Mouse (Mus musculus): ENCODE measurements at regions not wholly inside any gene's neighbourhood (a gene's known extent, or its start where the extent isn't known, plus 50 kb on each side); places are given as distances from the start of the nearest gene placed in this dataset.
A peak's percentile ranks its signal among the peaks of the same experiment; 100 is the strongest.

DNA sequence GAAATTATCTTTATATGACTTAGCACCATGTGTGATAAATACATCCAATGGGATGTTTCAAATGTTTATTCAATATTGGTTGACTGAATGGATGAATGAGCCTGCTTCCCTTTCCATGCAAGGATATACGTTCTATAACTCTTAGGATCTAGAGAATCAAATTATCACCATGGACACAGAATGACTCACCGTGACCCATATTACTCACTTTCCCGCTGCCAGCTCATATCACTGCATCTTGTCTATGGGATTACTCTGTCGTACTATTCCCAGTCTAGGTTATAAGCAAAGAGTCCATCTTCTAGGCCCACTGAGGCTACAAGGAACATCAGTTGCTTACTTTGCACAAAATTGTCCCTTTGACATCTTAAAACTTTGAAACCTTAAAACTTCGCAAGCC is 141.0 kb upstream of the Thbs1 start:
- DNase-seq (ENCODE audit: low spot score), result no peak

DNA sequence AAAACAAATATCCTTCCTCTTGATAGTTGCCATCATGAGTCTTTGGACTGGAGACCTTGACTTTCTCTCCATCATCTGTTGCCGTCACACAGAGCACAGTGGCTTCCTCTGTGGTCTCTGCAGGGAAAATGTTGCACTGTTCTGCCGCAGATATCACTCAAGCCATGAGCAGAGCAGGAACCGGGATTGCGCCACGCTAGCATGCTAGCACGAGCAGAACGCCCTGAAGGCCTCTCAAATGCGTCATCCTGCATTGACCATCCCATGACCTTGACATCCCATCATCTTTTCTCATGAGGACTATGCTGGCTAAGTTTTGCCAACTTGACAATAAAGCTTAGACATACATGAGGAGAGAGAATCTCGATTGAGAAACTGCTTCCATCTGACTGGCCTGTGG is 134.6 kb upstream of the Thbs1 start:
- DNase-seq (ENCODE audit: low spot score), result no peak

DNA sequence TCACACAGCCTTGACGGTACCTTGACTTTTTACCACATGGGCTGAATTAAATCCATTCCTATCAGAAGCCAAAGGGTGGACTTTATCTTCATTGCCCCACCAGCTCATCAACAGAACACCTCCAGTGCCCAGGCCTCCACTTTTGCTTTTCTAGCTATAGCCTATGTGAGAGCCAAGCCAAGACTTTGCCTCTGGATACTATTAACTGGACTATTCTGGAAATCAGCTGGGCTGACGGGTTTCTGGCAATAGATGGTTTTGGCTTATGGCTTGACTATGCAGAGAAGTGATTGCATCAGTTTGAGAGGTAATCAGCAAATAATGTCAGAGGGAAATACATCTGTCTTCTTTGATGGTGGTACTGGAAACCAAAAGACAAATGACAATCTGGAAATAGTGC is 130.8 kb upstream of the Thbs1 start:
- DNase-seq (ENCODE audit: low spot score), result no peak

DNA sequence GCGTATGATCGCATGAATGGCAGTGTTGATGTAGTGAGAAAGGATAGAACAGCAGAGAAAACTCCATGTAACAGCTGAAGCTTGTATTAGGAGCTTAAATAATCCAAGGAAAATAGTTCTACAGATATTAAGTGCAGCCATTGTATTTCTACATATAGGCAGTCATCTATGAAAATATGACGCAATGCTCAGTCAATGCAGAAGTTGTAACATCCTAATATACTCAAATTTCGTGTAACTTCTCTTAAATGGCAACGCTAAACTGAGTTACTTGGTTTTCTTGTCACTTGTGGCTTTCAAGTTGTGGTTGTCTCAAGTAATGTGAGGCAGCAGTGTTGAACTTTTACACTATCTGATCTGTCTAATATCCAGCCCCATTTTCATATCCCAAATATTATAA is 127.1 kb upstream of the Thbs1 start:
- no peak for DNase-seq (ENCODE audit: low spot score)

DNA sequence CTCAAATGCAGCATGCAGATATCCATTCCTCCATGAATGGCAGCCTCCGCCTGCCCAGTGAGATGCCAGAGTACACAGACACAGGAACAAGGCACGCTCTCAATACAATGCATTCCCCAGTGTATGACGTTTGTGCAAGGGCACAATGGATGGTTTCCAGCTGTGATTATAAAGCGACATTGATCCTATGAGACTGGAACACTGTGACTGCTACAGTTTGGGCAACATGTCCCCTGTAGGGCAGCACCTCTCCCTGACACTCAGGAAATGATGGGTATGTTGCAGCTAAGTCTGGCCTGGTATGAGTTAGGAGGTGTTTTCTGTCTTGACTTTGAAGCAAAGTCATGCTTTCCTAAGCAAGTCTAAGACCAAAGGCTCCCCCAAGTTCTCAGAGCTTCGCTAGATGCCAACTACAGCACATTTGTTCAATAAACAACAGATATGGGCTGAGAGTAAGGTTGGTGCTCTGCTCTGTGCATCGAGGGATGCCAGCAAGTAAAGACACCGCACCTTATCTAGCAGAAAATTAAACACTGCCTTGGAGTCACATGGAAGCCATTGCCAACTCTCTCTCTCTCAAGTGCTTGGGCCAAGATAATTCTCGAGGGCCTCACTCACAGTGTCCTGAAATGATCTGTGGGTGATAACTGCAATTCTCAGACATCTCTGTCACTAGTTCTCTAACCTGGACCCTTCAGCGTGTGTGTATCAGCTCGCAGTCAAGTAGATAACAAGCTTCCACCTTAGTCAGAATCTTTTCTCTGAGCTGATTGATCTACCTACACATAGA is 124.1 kb upstream of the Thbs1 start:
- DNase-seq (ENCODE audit: low spot score), result no peak

DNA sequence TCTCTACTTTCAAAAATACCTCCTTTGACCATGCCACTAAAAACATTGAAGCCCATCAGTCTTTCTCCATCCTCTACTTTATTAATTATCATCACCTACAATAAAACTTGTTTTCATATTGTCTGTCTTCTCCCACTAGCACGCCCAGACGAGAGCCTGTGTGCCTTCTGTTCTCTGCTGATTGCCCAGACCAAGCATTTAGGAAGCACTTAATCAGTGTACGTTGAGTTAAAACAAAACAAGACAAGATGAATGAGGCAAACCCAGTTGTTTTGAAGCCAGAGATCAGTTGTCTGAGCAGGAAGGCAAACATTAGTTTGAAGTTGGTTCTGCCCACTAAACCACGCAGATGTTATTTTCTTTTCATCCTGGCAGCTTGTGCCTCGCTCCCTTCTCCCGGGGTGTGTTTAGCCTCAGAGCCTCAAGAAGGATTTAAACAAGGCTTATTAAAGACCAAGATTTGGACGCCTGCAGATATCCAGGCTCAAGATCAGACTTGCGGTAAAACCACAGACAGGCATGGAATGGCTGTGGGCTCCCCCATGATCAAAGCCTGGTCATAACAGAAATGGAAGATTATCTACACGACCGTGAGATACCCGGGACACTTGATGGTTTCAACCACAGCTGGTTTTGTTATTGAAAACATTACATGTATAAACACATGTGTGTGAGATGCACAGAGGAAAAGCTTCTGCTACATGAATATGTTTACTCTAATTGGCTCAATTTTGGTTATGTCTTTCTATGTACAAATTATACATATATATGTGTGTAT is 123.1 kb upstream of the Thbs1 start:
- DNase-seq (ENCODE audit: low spot score), result peak; percentile 12

DNA sequence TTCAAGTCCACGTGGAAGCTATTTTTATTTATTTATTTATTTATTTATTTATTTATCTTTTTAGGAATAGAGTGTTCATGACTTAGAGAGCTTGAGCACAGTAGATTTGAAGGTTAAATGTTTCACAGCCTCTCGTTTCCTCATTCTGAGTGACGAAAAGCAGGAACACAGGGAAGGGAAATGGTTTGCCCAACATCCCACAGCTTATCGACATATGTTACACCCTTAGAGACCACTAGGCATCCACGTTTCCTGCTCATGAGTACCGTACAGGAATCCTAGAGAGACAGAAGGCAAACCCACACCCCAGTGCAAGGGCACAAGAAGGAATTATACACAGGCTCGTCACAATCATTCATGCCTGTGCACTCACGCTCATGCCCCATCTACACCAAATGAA is 122.5 kb upstream of the Thbs1 start:
- DNase-seq (ENCODE audit: low spot score), result no peak

DNA sequence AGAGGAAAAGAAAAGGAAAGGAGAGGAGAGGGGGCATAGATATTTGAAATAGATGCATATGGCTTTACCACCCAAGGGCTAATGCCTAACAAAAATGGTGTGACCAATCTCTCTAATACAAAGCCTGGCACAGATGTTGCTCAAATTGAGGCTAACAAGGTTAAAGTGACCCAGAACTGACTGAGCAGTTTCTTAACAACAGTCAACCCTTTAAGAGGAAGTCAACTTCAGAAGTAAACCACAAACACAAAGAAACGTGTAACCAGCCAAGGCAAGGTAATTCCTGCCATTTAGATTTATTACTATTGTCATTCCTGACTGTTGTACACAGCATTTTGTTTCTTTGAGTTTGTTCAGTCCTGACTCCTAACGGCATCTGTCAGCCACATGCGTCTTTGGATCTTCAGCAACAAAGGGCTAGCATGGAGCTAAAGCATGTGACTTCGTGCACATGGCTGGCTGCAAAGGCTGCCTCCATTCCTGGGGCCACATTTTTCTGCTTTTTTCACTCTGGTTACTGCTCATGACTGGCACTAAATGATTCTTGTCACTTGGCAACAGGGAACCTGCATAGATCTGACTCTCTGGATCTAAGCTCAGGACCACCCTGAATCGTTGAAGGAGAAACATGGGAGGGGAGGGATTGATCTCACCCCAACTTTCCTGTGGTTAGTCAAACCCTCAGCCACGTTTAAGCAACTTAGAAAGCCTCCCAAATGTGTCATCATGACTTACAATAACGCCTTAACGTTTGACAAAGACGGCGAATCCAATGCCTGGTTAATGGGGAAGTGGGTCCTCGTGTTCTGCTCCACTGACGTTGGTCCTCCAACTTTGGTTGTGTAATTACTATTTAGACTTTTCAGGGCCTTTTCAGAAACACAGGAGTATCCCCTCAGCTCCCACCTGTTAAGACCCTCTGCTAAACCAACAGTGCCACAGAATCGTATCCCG is 115.3 kb upstream of the Thbs1 start:
- peak; percentile 23 for DNase-seq (ENCODE audit: low spot score)

DNA sequence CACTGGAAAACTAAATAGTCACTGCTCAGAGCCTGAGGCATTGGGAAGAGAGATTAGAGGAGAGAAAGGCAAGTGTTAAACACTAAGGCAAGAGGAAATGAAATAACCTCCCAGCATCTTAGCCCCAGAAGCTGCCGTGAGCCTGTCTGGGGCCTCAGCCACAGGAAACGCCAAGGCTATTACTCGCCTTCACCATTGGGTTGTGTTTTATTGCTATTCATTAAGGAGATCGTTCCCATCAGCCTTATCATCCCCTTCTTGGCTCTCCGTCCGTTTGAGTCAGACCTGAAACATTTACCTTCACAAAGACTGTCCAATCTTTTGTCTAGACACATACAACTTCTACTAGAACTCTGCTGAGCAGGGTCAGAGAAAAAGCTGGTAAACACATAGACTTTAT is 112.0 kb upstream of the Thbs1 start:
- DNase-seq (ENCODE audit: low spot score), result no peak

DNA sequence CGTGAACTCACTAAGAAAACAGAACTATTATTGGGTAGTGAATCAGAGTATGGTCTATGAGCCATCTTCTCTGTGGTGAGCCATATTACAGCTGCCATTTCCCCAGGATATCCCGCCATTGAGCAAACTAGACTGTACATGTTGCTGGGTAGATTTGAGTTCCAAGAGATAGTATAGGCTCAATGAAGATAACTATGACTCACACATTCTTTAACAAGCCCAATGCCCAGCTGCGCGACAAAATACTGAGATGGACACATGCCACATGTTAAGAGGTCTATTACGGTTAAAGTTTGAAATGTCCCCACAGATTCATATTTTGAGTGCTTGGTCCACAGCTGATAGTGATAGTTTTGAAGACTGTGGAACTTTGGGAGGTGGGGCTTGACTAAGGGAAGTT is 107.5 kb upstream of the Thbs1 start:
- no peak for DNase-seq (ENCODE audit: low spot score)

DNA sequence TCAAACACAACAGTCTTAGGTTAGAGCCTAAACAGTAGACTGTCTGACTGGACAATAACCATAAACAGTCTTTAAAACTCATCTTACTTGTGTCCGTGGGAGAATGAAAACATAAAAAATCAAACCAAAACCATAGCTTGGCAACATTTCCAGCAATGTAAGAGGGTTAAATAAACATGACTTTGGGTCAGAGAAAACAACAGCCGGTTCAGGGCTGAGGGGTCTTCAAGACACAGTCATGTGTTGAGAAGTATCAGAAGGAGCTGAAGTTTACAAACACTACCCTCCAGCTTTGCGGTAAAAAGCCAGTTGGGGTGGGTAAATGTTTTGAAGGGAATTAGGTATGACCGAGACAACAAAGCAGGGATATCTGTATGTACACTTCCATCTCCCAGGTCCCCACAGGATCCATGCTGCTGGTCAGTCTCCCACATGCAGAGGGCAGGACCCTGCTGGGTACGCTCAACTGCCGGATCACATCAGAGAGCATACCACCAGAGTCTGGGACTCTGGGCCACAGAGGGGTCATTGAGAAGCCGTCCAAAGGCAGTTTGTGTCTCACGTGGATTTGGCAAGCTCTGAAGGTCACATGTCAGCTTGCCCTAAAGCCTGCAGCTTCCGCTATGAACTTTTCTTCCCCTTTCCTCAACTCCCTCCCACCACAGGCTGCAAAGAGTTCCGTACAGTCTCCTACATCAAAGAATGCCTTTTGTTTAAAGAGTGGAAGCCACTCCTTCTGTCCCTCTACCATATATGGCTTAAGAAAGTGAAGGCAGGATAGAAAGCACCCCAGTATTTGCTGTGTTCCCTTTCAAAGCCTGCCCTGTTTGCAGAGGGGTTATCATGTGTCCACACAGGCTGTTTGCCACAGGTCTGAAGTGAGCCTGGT is 103.9 kb upstream of the Thbs1 start:
- DNase-seq (ENCODE audit: low spot score), result peak; percentile 59

DNA sequence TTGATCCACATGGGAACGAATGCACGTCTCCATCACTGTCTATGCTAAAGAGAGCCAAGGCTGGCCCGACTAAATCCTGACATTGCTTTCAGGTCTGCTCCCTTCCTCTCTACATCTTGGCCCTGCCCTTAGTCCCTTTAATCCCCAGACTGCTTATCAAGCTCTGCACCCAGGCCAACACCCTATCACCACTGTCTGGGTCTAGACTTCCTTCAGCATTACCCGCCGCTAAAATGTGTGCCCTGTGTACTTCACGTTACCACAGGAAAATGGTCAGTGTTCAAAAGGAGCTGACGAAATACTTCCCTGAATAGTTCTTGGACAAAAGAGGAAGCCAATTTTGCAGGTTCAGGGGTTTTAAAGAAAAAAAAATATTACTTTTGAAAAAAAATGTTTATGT is 100.0 kb upstream of the Thbs1 start:
- no peak for DNase-seq (ENCODE audit: low spot score)

DNA sequence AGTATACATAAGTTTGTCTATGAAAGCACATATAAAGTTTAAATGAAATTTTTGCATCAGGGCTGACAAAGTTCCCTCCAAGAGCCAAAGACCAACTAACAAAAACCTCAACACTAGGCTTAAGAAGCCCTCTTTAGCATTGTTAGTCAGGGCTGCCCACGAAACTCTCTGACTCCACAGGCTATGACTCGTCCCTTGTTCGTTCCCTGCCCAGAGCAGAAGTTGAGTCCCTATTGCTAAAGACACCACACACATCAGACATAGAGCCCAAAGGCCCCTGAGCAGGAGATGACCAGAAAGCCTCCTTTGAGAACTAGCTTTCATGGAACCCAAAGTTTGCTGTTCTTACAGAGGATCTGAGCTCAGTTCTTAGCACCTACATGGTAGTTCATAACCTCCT is 99.5 kb upstream of the Thbs1 start:
- no peak for DNase-seq (ENCODE audit: low spot score)

DNA sequence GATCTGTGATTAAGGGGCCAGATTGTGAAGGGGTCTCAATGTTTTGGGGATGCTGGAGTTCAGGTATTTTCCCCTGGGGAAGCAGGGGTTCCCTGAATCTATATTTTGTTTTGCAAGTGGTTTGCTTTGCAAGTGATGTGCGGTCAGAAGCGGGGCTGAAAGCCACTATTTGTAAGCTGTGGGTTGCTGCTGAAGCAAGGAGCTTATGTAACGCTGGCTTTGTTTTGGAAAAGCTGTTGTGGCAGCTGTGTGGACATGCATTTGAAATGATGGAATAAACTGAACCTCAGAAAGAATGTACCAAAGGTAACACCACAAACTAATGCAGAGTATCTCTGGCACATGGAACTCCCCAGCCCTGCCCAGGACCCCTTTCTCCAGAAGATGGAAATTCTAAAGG is 98.5 kb upstream of the Thbs1 start:
- no peak for DNase-seq (ENCODE audit: low spot score)

DNA sequence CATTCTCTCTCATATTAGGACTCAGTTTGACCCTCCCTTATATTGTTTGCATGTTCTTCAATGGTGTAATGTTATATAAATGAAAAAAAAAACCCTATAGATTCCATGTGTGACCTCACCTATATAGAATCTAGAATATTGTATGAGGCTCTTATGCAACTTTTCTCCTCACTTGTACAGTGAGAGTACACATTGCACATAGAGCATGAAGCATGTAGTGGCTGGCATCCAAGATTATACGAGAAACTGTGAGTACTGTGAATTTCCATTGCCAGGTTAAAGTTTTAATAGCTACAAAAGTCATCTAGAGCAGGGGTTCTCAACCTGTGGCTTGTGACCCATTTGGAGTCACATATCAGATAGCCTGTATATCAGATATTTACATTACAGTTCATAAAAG is 96.5 kb upstream of the Thbs1 start:
- no peak for DNase-seq (ENCODE audit: low spot score)

DNA sequence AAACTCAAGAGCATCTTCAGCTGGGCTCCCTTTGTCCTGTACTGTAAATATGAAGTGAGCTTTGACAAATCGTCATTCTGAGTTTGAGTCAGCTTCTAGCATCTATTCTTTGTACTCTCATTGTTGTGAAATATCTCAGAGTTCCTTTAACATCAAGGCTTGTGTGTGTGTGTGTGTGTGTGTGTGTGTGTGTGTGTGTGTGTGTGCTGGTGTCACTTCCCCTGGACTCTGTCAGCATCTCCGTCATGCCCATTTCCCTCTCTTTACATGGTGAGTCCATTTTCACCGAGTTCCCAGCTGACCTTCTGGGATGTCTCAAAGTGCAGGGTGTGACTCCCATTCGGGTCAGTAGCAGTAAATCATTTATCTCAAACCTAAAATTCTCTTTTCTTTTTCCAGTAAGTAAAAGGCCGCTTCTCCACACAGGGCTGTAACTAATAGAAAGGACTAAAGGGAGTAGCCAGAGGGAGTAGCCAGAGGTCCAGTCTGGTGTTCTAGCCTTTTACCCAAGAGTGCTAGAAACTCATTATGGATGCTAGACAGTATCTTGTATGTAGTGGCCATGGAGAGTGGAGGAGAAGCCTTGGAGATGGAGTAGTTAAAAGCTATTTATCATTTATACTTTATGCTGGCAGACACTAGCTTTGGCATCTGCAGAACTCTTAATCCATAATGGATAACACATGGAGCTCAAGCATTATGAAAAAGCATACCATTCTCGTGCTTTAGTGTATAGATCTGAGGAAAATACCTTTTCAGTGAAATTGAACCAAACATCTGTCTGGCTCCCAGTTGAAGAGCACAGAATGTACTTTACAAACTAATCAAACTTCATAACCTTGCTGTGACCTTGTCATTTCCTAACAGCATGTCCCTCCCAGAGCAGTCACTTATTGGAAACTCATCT is 85.6 kb upstream of the Thbs1 start:
- DNase-seq (ENCODE audit: low spot score), result no peak

DNA sequence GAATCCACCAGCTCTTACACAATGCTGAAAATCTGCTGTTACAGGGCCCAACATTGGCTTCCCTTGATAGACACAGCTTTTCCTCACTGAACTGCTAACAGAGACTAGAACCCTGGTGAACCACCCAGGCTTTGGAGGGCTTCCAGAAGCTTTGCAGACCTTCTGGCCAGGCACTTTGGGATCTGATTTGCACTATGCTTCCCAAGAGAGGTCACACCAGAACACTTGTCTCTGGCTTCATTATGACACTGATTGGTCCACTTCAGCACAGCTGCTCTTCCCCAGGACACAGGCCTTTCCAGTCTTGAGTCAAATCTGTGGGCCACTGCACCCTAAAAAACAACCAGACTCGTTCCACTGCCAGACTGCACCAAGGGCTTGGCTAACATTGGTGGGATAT is 82.8 kb upstream of the Thbs1 start:
- DNase-seq (ENCODE audit: low spot score), result no peak

DNA sequence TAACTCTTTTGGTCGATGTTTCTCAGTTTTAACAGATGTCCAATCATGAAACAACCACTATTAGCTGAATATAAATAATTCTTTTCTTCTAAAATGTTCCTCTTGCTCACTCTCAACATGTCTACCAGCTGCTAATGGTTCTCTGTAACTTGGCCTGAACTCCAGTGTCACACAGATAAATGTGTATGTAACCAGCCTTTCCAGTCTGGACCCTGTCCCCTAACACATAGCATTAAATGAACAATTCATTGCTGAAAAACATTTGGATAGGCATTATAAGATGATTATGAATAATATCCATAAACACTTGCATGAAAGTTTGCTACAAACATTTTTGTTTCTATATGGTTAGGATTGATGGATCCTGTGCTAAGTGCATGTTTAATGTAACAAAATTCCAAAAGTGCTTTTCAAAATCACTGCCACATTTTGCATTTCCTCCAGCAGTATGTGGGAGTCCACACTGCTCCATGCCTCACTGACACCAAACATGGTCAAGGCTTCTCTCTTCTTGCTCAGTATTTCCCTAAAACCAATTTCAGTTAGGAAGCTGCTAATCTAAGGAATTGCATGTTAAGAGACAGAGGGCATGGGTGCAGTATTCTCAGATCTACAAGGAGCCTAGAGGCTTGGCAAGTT is 82.1 kb upstream of the Thbs1 start:
- no peak for DNase-seq (ENCODE audit: low spot score)

DNA sequence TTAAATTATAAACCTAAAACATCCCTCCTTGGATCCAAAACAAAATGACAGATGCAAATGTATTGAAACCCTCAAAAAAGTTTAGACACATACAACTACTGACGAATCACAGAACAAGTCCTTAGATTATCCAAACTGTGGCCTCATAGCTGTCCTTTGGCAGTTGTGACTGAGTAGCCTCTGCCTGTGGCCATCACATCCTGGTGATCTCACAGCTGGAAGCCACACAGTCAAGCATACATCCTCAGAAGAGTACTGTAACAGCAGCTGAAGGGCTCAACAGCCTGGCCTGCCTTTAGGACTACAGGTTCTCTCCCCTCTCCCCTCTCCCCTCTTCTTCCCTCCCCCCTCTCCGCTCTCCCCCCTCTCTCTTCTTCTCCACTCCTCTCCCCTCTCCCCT is 80.0 kb upstream of the Thbs1 start:
- DNase-seq (ENCODE audit: low spot score), result no peak

DNA sequence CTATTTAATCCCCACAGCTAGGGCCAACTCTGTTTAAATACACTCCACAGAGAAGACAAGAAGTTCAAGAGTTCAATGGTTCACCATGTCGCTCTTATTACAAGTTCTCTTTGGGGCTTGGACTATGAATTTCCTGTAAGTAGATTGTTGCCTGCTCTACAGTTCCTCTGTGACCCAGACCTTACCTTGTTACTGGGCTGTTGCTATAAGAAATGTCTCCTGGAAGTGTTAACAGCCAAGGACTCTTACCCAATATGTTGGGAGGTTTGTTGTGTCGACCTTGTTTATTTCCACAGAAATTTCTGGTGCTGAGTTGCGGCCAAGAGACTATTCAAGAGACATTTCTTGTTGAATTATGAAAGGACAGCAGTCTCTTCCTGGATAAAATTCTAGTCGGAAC is 78.3 kb upstream of the Thbs1 start:
- DNase-seq (ENCODE audit: low spot score), result no peak
